Mouse (Mus musculus) CH12.LX (cell line): Measurements from ENCODE around the gene 4930596D02Rik. TPM values are rescaled to one million over a fixed set of nuclear protein-coding genes. Genes with fewer than 3 reads are reported as not detected.

Source experiments
- DNase-seq: peaks from one replicate; pipeline ENCODE4 v3.0.0-alpha.2; 2013; ENCODE audit errors: extremely low read depth
- H3K27ac ChIP-seq: 2 replicates; pipeline ENCODE4 v1.5.1; 2012; ENCODE audit warnings: low read depth, mild to moderate bottlenecking, control low read depth, moderate library complexity; ENCODE audit not compliant: insufficient read depth
- H3K27me3 ChIP-seq: replicated peaks from 2 replicates; pipeline ENCODE3; 2012; ENCODE audit warnings: inconsistent platforms
- H3K36me3 ChIP-seq, 2 experiments: replicated peaks in 1 of 2; 2 replicates each; pipeline versions ENCODE3 to v1.6.1; 2012; ENCODE audit warnings: inconsistent platforms in 1 of 2, low read length in 1 of 2, mild to moderate bottlenecking in 1 of 2, mixed read lengths in 1 of 2, moderate library complexity in 1 of 2; ENCODE audit not compliant: control insufficient read depth in 1 of 2, insufficient read depth in 1 of 2
- H3K4me1 ChIP-seq, 2 experiments: 2 replicates each; pipeline ENCODE4 v1.6.1; 2012; ENCODE audit warnings: inconsistent platforms in 1 of 2, moderate library complexity in 1 of 2; ENCODE audit not compliant: insufficient read depth in 2 of 2, control insufficient read depth in 1 of 2
- H3K4me2 ChIP-seq: 2 replicates; pipeline ENCODE4 v1.6.1; 2012; ENCODE audit warnings: low read depth, mild to moderate bottlenecking, control low read depth; ENCODE audit not compliant: poor library complexity, insufficient read depth, severe bottlenecking
- H3K4me3 ChIP-seq, 3 experiments: fragments of 150-350 bp in 1 of 3; sonication (generic) in 1 of 3; replicated peaks in 1 of 3; 2 replicates each; pipeline versions ENCODE3 to v1.5.1; 2011 to 2012; ENCODE audit warnings: low read depth in 2 of 3, low read length in 2 of 3, mild to moderate bottlenecking in 2 of 3, moderate library complexity in 2 of 3, control low read depth in 1 of 3, improper control_type of control experiment in 1 of 3, inconsistent platforms in 1 of 3, mixed read lengths in 1 of 3; ENCODE audit not compliant: poor library complexity in 1 of 3
- H3K79me2 ChIP-seq: replicated peaks from 2 replicates; pipeline ENCODE4 v1.6.1; 2012; ENCODE audit warnings: mild to moderate bottlenecking, moderate library complexity; ENCODE audit not compliant: control insufficient read depth, poor library complexity, insufficient read depth, severe bottlenecking; ENCODE audit errors: extremely low read depth
- H3K9ac ChIP-seq: 2 replicates; pipeline ENCODE4 v1.6.1; 2012; ENCODE audit warnings: low read depth, mild to moderate bottlenecking, control low read depth, moderate library complexity; ENCODE audit not compliant: insufficient read depth
- H3K9me3 ChIP-seq: replicated peaks from 2 replicates; pipeline ENCODE3; 2012; ENCODE audit warnings: low read length, inconsistent platforms, mixed read lengths
- CHD1 ChIP-seq: IDR thresholded peaks from 2 replicates; pipeline ENCODE4 v1.6.1; 2012; ENCODE audit warnings: low read depth, low read length, improper control_type of control experiment, inconsistent platforms
- GABPA ChIP-seq: IDR thresholded peaks from 2 replicates; pipeline ENCODE4 v1.6.1; 2012; ENCODE audit warnings: low read depth, low read length, improper control_type of control experiment, inconsistent platforms; ENCODE audit not compliant: insufficient replicate concordance
- HCFC1 ChIP-seq: IDR thresholded peaks from 2 replicates; pipeline ENCODE4 v1.6.1; 2012; ENCODE audit warnings: low read depth, mild to moderate bottlenecking, inconsistent platforms, low read length, improper control_type of control experiment
- IRF4 ChIP-seq: IDR thresholded peaks from 2 replicates; pipeline ENCODE4 v1.6.1; 2014; ENCODE audit warnings: low read depth, mild to moderate bottlenecking, inconsistent platforms, low read length, improper control_type of control experiment
- JUN ChIP-seq: IDR thresholded peaks from 2 replicates; pipeline ENCODE4 v1.6.1; 2011; ENCODE audit warnings: low read depth, mild to moderate bottlenecking, low read length, improper control_type of control experiment, moderate library complexity; ENCODE audit not compliant: insufficient read depth
- JUND ChIP-seq: conservative IDR thresholded peaks from 2 replicates; pipeline ENCODE4 v1.6.1; 2011; ENCODE audit warnings: low read depth, low read length, improper control_type of control experiment
- MAFK ChIP-seq: IDR thresholded peaks from 2 replicates; pipeline ENCODE4 v1.6.1; 2011; ENCODE audit warnings: low read length, improper control_type of control experiment; ENCODE audit not compliant: insufficient replicate concordance
- MAZ ChIP-seq: IDR thresholded peaks from 2 replicates; pipeline ENCODE4 v1.6.1; 2012; ENCODE audit warnings: low read depth, mild to moderate bottlenecking, inconsistent platforms, low read length, improper control_type of control experiment, moderate library complexity
- MXI1 ChIP-seq: IDR thresholded peaks from 2 replicates; pipeline ENCODE4 v1.6.1; 2011; ENCODE audit warnings: mild to moderate bottlenecking, low read depth, low read length, improper control_type of control experiment
- MYC ChIP-seq: IDR thresholded peaks from 2 replicates; pipeline ENCODE4 v1.6.1; 2011; ENCODE audit warnings: low read depth, mild to moderate bottlenecking, improper control_type of control experiment, low read length
- NELFE ChIP-seq: IDR thresholded peaks from 2 replicates; pipeline ENCODE4 v1.6.1; 2011; ENCODE audit warnings: low read depth, low read length, improper control_type of control experiment
- NRF1 ChIP-seq: IDR thresholded peaks from 2 replicates; pipeline ENCODE4 v1.6.1; 2014; ENCODE audit warnings: low read depth, mild to moderate bottlenecking, inconsistent platforms, low read length, improper control_type of control experiment, moderate library complexity
- PAX5 ChIP-seq: IDR thresholded peaks from 2 replicates; pipeline ENCODE4 v1.6.1; 2012; ENCODE audit warnings: low read length, inconsistent platforms, mixed read lengths
- POLR2A ChIP-seq: IDR thresholded peaks from 2 replicates; pipeline ENCODE4 v1.6.1; 2011; ENCODE audit warnings: low read depth, mild to moderate bottlenecking, improper control_type of control experiment, low read length
- POLR2AphosphoS2 ChIP-seq: IDR thresholded peaks from 2 replicates; pipeline ENCODE4 v1.6.1; 2011; ENCODE audit warnings: low read depth, low read length, improper control_type of control experiment
- RAD21 ChIP-seq: IDR thresholded peaks from 2 replicates; pipeline ENCODE4 v1.6.1; 2011; ENCODE audit warnings: low read depth, mild to moderate bottlenecking, low read length, improper control_type of control experiment, moderate library complexity
- RCOR1 ChIP-seq: conservative IDR thresholded peaks from 2 replicates; pipeline ENCODE4 v1.6.1; 2012; ENCODE audit warnings: low read depth, mild to moderate bottlenecking, inconsistent platforms, low read length, improper control_type of control experiment
- SIN3A ChIP-seq: IDR thresholded peaks from 2 replicates; pipeline ENCODE4 v1.6.1; 2012; ENCODE audit warnings: low read length, improper control_type of control experiment, inconsistent platforms
- SMC3 ChIP-seq: IDR thresholded peaks from 2 replicates; pipeline ENCODE4 v1.6.1; 2011; ENCODE audit warnings: low read depth, low read length, improper control_type of control experiment
- TCF12 ChIP-seq: IDR thresholded peaks from 2 replicates; pipeline ENCODE4 v1.6.1; 2014; ENCODE audit warnings: low read depth, mild to moderate bottlenecking, inconsistent platforms, low read length, improper control_type of control experiment
- UBTF ChIP-seq: IDR thresholded peaks from 2 replicates; pipeline ENCODE4 v1.6.1; 2012; ENCODE audit warnings: low read depth, mild to moderate bottlenecking, inconsistent platforms, low read length, improper control_type of control experiment, moderate library complexity
- USF2 ChIP-seq: conservative IDR thresholded peaks from 2 replicates; pipeline ENCODE4 v1.6.1; 2011; ENCODE audit warnings: low read depth, low read length, improper control_type of control experiment
- ZKSCAN1 ChIP-seq: IDR thresholded peaks from 2 replicates; pipeline ENCODE4 v1.6.1; 2012; ENCODE audit warnings: low read depth, inconsistent platforms, low read length, improper control_type of control experiment, borderline replicate concordance
- dilution Hi-C: fragments of 300-500 bp; cut with MboI; formaldehyde crosslinking; loops from 2 replicates; pipeline ENCODE4 v1.14.3; 2020; ENCODE audit warnings: low sequenced_read_pairs; ENCODE audit not compliant: extremely low pct_unique_long_range_greater_than_20kb, extremely low pct_ligation_motif_present
- in situ Hi-C: fragments of 300-500 bp; cut with MboI; formaldehyde crosslinking; loops from 3 replicates; pipeline ENCODE4 v1.14.3; 2019; ENCODE audit warnings: low sequenced_read_pairs, low pct_ligation_motif_present, low pct_unique_long_range_greater_than_20kb, mixed read lengths
- polyA plus RNA-seq: library from polyadenylated mRNA; unstranded; fragments of >175 nt; gene quantifications from 2 replicates; pipeline ENCODE4 v1.2.1, GENCODE M21; 2012; ENCODE audit warnings: low read depth; ENCODE audit not compliant: insufficient read length
- total RNA-seq, 2 experiments: library from RNA; depleted of rRNA; stranded (reverse); fragments of 300-350 nt in 1 of 2; fragments of >200 nt in 1 of 2; gene quantifications; 2 replicates each; pipeline ENCODE4 v1.2.3; 2012 to 2014

Gene 4930596D02Rik
- total RNA-seq (2012; rRNA removed) (not detected in 2 replicates), total RNA-seq (2014; rRNA removed) (not detected in 2 replicates), polyA plus RNA-seq (not detected in 2 replicates)

- Histone ChIP-seq H3K79me2 (no peaks in the 10 kb centered on the region), H3K27me3 (no peaks in the 10 kb centered on the region), H3K27ac (no peak within 1 kb of the TSS), H3K4me1 (no peaks in the 10 kb centered on the region), H3K4me3 (no peak within 1 kb of the TSS), H3K9ac (no peak within 1 kb of the TSS), H3K9me3 (peaks cover 42% of the 10 kb centered on the region), H3K36me3 (no peaks in the 10 kb centered on the region), H3K4me2 (no peak within 1 kb of the TSS)
- in situ Hi-C loops, result no loop called here
- dilution Hi-C loops, result no loop called here
- no peak for TF ChIP-seq MXI1
- TF ChIP-seq CHD1, result no peak
- TF ChIP-seq SIN3A, result no peak
- DNase-seq, result no peak
Measured at GRCm38 (mm10) chr14:35811878-35812277, at the start of gene 4930596D02Rik. 4930596D02Rik (minus strand) TSS chr14:35811978.

DNA sequence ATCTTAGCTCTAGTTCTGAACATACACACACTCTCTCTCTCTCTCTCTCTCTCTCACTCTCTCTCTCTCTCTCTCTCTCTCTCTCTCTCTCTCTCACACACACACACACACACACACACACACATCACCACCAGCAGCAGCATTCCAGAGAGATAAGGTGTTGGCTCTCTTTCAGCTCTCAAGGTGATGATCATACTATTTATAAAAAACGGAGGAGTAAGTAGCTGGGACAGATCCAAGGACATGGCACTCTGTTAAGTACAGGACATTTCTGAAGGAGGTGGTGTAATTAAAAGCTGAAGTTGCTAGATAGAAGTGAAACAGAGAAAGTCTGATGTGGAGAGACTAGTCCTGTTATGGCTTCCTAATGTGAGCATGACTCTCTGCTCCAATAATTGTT, 41.5 kb upstream of the 4930596D02Rik start:
- no peaks in the 10 kb centered on the region for H3K36me3 ChIP-seq

GRCm38 (mm10) chr14:35845271-35845670, 33.5 kb upstream of the 4930596D02Rik start:
- no peak for DNase-seq
- H3K4me2 ChIP-seq, result no peak overlapping the region
- H3K27me3 ChIP-seq, result no peaks in the 10 kb centered on the region
- no peak overlapping the region for H3K27ac ChIP-seq
- H3K36me3 ChIP-seq, result no peaks in the 10 kb centered on the region
- TF ChIP-seq MAFK (no peak), MYC (no peak), RAD21 (no peak), ZKSCAN1 (no peak), JUN (no peak), PAX5 (no peak), NELFE (no peak), POLR2A (no peak), JUND (no peak), UBTF (no peak), RCOR1 (no peak), HCFC1 (no peak), TCF12 (no peak), IRF4 (no peak), NRF1 (no peak), MAZ (no peak), GABPA (no peak)
- no peaks in the 10 kb centered on the region for H3K4me1 ChIP-seq
- peaks cover 39% of the 10 kb centered on the region for H3K9me3 ChIP-seq
- no peaks in the 10 kb centered on the region; the same call in 1 of the 2 replicates for H3K79me2 ChIP-seq
- dilution Hi-C loops (no loop called here), in situ Hi-C loops (no loop called here)
- no peak overlapping the region for H3K9ac ChIP-seq
- no peak overlapping the region for H3K4me3 ChIP-seq

More for the DNA sequence above, 41.5 kb upstream of the 4930596D02Rik start:
- no peak overlapping the region for H3K27ac ChIP-seq
- H3K4me2 ChIP-seq, result no peak overlapping the region
- no peak overlapping the region for H3K4me3 ChIP-seq
- peaks cover 41% of the 10 kb centered on the region for H3K9me3 ChIP-seq
- dilution Hi-C loops (no loop called here), in situ Hi-C loops (no loop called here)
- H3K9ac ChIP-seq, result no peak overlapping the region
- no peaks in the 10 kb centered on the region for H3K27me3 ChIP-seq
- TF ChIP-seq NELFE (no peak), USF2 (no peak), SMC3 (no peak), POLR2AphosphoS2 (no peak), JUN (no peak)
- DNase-seq, result no peak
- no peaks in the 10 kb centered on the region for H3K4me1 ChIP-seq
- H3K79me2 ChIP-seq, result no peaks in the 10 kb centered on the region
